Mouse (Mus musculus) megakaryocyte, adult 5-6 weeks (primary cell): ENCODE results near the gene 1700021F07Rik. TPM values are rescaled to one million over a fixed set of nuclear protein-coding genes. Genes with fewer than 3 reads are reported as not detected.

Source experiments
- ATAC-seq: 2 replicates; pipeline ENCODE4 v1.8.0; 2016; ENCODE audit warnings: mild to moderate bottlenecking, inconsistent platforms; ENCODE audit not compliant: poor library complexity, severe bottlenecking
- total RNA-seq, 2 experiments: library from RNA; stranded (forward) in 1 of 2; stranded (reverse) in 1 of 2; fragments of 153-499, 151-499 nt in 1 of 2; fragments of 221-1000, 200-1000 nt in 1 of 2; gene quantifications; 2 replicates each; pipeline versions ENCODE4 v1.2.3 to v1.2.4; 2015 to 2017

1700021F07Rik gene
- total RNA-seq, 2 experiments from 2014 or later = 0.40 TPM; not detected in 1

DNA sequence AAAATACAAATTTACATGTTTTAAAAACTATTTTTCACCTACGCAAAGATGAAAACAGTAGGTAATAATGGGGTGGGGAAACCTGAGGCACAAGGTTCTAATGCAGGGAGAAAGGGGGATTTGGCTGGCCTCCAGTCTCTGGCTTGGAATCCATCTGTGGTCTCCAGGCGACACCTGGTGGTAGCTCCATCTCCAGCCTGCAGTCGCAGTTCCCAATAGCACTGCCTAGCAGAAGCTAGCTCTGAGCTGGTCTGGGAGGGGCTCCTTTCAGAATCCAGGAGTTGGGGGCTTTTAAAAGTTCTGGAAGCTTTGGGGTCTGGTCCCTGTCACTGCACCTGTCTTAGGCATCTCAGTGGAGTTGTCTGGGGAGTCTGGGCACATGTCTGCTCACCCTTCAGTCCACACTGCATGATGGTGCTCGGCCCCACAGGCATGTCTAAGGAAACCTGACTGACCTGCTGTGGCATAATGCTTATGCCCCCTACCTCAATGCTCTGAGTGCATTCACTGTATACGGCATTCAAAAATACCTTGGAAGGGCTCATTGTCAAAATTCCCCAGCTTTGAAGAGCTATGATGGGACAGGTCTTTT lies 39.6 kb downstream of the 1700021F07Rik start:
- ATAC-seq = 0 out of 2 replicates have a peak, but pooled peaks have one; percentile 33

DNA sequence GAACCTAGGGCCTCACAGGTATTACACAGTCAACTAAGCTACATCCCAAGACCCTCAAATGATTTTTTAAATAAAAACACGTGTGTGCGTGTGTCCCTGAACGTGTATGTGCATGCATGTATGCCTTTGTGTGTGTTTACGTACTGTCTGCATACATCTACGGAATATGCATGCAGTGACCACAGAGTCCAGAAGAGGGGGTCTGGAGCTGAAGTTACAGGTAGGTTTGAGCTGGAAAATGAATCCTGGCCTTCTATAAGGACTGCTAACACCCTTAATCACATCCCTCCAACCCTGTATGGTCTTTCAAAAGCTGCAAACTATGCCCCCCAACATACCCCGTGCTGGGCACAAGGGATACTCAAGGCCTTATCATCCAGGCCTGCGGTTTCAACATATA lies 41.0 kb downstream of the 1700021F07Rik start:
- ATAC-seq = no peak

DNA sequence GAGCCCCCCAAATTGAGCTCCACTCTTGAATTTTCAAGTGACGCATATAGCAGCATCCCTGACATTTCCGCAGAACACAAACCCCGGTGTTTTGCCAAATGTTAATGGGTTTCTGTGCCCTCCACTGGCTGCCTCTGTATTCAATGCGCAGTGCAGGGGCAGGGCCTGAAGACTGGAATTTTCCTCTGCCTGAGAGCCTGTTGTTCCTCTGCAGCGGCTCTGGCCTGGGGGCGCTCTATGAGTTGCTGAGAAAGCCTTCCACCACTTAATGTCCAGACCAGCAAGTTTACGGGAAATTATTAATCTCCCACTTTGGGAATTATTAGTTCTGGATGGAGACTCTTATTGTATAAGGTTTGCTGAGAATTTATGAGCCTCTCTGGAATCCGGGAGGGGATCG lies 41.8 kb downstream of the 1700021F07Rik start:
- ATAC-seq = no peak

Other genes with a start within 250 kb of the 1700021F07Rik start
- 0.84 and 1.2 TPM in 2 replicates for gene Pmepa1, start 246.1 kb upstream of the 1700021F07Rik start, total RNA-seq (2015)
- 0.04 and 0.07 TPM in 2 replicates for gene Pmepa1, start 246.1 kb upstream of the 1700021F07Rik start, total RNA-seq (2017)
- not detected in 2 replicates for gene Ankrd60, start 55.8 kb downstream of the 1700021F07Rik start, total RNA-seq (2015)
- not detected in 2 replicates for gene Ankrd60, start 55.8 kb downstream of the 1700021F07Rik start, total RNA-seq (2017)
- gene Rab22a, start 137.2 kb downstream of the 1700021F07Rik start, total RNA-seq (2015) = 15.9 and 16.6 TPM in 2 replicates
- 8.5 and 9.2 TPM in 2 replicates for gene Rab22a, start 137.2 kb downstream of the 1700021F07Rik start, total RNA-seq (2017)
- not detected in 2 replicates for gene 1700010B08Rik, start 196.8 kb downstream of the 1700021F07Rik start, total RNA-seq (2015)
- gene 1700010B08Rik, start 196.8 kb downstream of the 1700021F07Rik start, total RNA-seq (2017) = not detected in 2 replicates
- gene Vapb, start 214.9 kb downstream of the 1700021F07Rik start, total RNA-seq (2015) = 11.2 and 14.3 TPM in 2 replicates
- 85.1 and 86.5 TPM in 2 replicates for gene Vapb, start 214.9 kb downstream of the 1700021F07Rik start, total RNA-seq (2017)